ENCODE assay signal across 13 mouse cellular contexts in genomic region chr4:66330600-66331285, GRCm38 (mm10).
DNase-seq lines count a peak whose midpoint lies in the region; ATAC-seq and TF ChIP-seq lines count a peak whose summit lies in the region.
"Had no signal": no experiment of that assay in that cellular context is flagged by ENCODE, and none has a peak within 500 bp of the region (broad histone marks: within the 10 kb centered on the region; RNA-seq: fewer than 3 reads in every experiment).

No protein-coding gene starts in this region.

- H3K4me1 ChIP-seq in cerebellum, adult 2 months (ENCODE audit: control insufficient read depth, insufficient read depth, low read length), result peaks cover 3% of the 10 kb centered on the region; the same call in 1 of the 2 replicates
- H3K4me1 ChIP-seq in hindbrain, embryonic 12.5 days, result no peaks in the 10 kb centered on the region; the same call in 1 of the 2 replicates
- H3K4me1 ChIP-seq in midbrain, embryonic 14.5 days (ENCODE audit: control insufficient read depth, insufficient read depth, low read length), result peaks cover 6% of the 10 kb centered on the region; the same call in 1 of the 2 replicates

- WGBS in cerebellum, adult 2 months, result 37% methylated on average over 4 of the region's 4 CpGs
- 10% methylated on average over 4 of the region's 4 CpGs for WGBS in hindbrain, embryonic 12.5 days
- WGBS in midbrain, embryonic 14.5 days, result 2% methylated on average over 4 of the region's 4 CpGs

- no peaks in the 10 kb centered on the region for H3K9me3 ChIP-seq in hindbrain, embryonic 12.5 days (replicated peaks)
- H3K9me3 ChIP-seq in midbrain, embryonic 14.5 days (ENCODE audit: control insufficient read depth, low read length), result no peaks in the 10 kb centered on the region
- H3K9me3 ChIP-seq: G1E had no signal

- intact Hi-C loops in gastrocnemius, postnatal 36 days (cut with DNase I), result no loop called here

- no peak overlapping the region for H3K4me2 ChIP-seq in hindbrain, embryonic 12.5 days (replicated peaks)
- H3K4me2 ChIP-seq in midbrain, embryonic 14.5 days (ENCODE audit: low read length), result no peak overlapping the region
- H3K4me2 ChIP-seq: liver, embryonic 11.5 days had no signal

- H3K9ac ChIP-seq in hindbrain, embryonic 12.5 days, result no peak overlapping the region
- no peak overlapping the region for H3K9ac ChIP-seq in midbrain, embryonic 14.5 days (replicated peaks; ENCODE audit: low read length)

- peak; percentile 88 for ATAC-seq in hindbrain, embryonic 12.5 days (ENCODE audit: low FRiP score)
- peak; percentile 84; the same call in 1 of the 2 replicates for ATAC-seq in midbrain, embryonic 14.5 days (ENCODE audit: low FRiP score, low TSS enrichment)
- no peak for ATAC-seq in CD4-positive, CD25-positive, alpha-beta regulatory T cell, adult 4 months
- no peak for ATAC-seq in megakaryocyte, adult 5-6 weeks (ENCODE audit: poor library complexity, severe bottlenecking)

- peak overlapping the region; percentile 53; the same call in 1 of the 2 replicates for H3K27ac ChIP-seq in cerebellum, adult 2 months (ENCODE audit: insufficient read depth, low read length)
- peak overlapping the region; percentile 40 for H3K27ac ChIP-seq in hindbrain, embryonic 12.5 days
- peak overlapping the region; percentile 58 for H3K27ac ChIP-seq in midbrain, embryonic 14.5 days (replicated peaks; ENCODE audit: low read depth, low read length)

- no peaks in the 10 kb centered on the region for H3K36me3 ChIP-seq in hindbrain, embryonic 12.5 days
- H3K36me3 ChIP-seq in midbrain, embryonic 14.5 days (ENCODE audit: control insufficient read depth, insufficient read depth, low read length), result no peaks in the 10 kb centered on the region
- H3K36me3 ChIP-seq: G1E had no signal

- no peak overlapping the region for H3K4me3 ChIP-seq in cerebellum, adult 2 months (replicated peaks; ENCODE audit: insufficient read depth, low read depth, low read length)
- no peak overlapping the region for H3K4me3 ChIP-seq in hindbrain, embryonic 12.5 days
- H3K4me3 ChIP-seq in midbrain, embryonic 14.5 days (replicated peaks; ENCODE audit: low read depth, low read length), result no peak overlapping the region

- H3K27me3 ChIP-seq in cerebellum, adult 2 months (ENCODE audit: control insufficient read depth, insufficient read depth, low read length), result no peaks in the 10 kb centered on the region
- no peaks in the 10 kb centered on the region for H3K27me3 ChIP-seq in hindbrain, embryonic 12.5 days
- H3K27me3 ChIP-seq in midbrain, embryonic 14.5 days (ENCODE audit: control insufficient read depth, insufficient read depth, low read length), result no peaks in the 10 kb centered on the region

- no peak for DNase-seq in cerebellum, adult 2 months
- no peak for DNase-seq in cerebellum, adult 9-11 months
- DNase-seq in embryo, embryonic 11 days, result peak; percentile 34
- peak; percentile 47 for DNase-seq in midbrain, embryonic 14.5 days
- no peak for DNase-seq in gastrocnemius, postnatal 36 days
- DNase-seq: cerebellum, postnatal 36 days; heart, postnatal 4 days; lung, postnatal 10 days had no signal

- TF ChIP-seq POLR2A in cerebellum, adult 2 months (IDR thresholded peaks at IDR 0.05; ENCODE audit: borderline replicate concordance, insufficient read depth, low read length), result no peak

- no peak for TF ChIP-seq CTCF in cerebellum, adult 2 months (IDR thresholded peaks at IDR 0.05; ENCODE audit: borderline replicate concordance, insufficient read depth, low read depth, low read length)

Comparison
In these comparisons a context has a peak if more than half of its experiments do, and no peak if none do; other contexts are left out.
1. DNase-seq: peak in embryo, embryonic 11 days (single experiment) and midbrain, embryonic 14.5 days (single experiment); none in cerebellum, adult 2 months (0 of 2), cerebellum, adult 9-11 months (single experiment) and gastrocnemius, postnatal 36 days (0 of 2).
2. ATAC-seq: peak in hindbrain, embryonic 12.5 days (single experiment) and midbrain, embryonic 14.5 days (single experiment); none in CD4-positive, CD25-positive, alpha-beta regulatory T cell, adult 4 months (single experiment) and megakaryocyte, adult 5-6 weeks (single experiment).
3. Peak in every context shown above with its lines, with median percentiles within 50 percentile points of each other: H3K27ac ChIP-seq.